Comparison of ENCODE assay signal across 18 mouse cellular contexts in the genomic region with DNA sequence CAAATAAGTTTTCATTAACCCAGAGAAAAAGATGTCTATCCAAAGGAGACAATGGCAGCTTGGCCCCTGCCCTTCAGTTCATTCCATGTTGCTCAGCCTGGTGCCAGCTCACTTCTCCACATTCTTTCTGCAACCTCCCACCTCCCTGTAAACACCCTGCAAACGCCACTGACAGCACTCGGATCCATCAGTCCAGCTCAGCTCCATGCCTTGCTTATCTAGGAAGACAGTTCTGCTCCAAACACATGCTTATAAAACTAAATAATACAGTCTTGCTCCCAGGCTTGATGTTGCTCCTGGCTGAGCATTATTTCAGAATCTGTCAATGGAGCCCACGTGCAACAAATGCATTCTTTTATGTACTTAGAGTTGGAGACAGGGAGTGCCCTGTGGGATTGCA. TPM values are rescaled to one million over a fixed set of nuclear protein-coding genes. Genes with fewer than 3 reads are reported as not detected.
DNase-seq lines count a peak whose midpoint lies in the region; ATAC-seq lines count a peak whose summit lies in the region.
"Had no signal": no experiment of that assay in that cellular context is flagged by ENCODE, and none has a peak within 500 bp of the region (broad histone marks: within the 10 kb centered on the region; RNA-seq: fewer than 3 reads in every experiment).

No protein-coding gene starts in this region.

- ATAC-seq in heart, embryonic 11.5 days (replicated peaks; ENCODE audit: insufficient number of reproducible peaks, low FRiP score, low TSS enrichment): no peak
- no peak for ATAC-seq in heart, embryonic 16.5 days (replicated peaks; ENCODE audit: extremely low read depth, insufficient read depth, low FRiP score)
- ATAC-seq in midbrain, embryonic 11.5 days (ENCODE audit: low FRiP score): no peak
- no peak for ATAC-seq in megakaryocyte progenitor cell, adult 5-6 weeks (replicated peaks; ENCODE audit: poor library complexity)
- ATAC-seq: intestine, postnatal 0 days; liver, embryonic 12.5 days; liver, postnatal 0 days; midbrain, embryonic 13.5 days had no signal

- H3K9ac ChIP-seq in heart, embryonic 11.5 days (ENCODE audit: low read depth, low read length): 0 out of 2 replicates have a peak overlapping the region, but pooled peaks have one; percentile 3
- peak overlapping the region; percentile 48; the same call in 1 of the 2 replicates for H3K9ac ChIP-seq in heart, embryonic 16.5 days (ENCODE audit: low read length)
- no peak overlapping the region for H3K9ac ChIP-seq in midbrain, embryonic 11.5 days (ENCODE audit: low read length)
- H3K9ac ChIP-seq: forebrain, postnatal 0 days; hindbrain, embryonic 13.5 days; liver, embryonic 12.5 days; liver, postnatal 0 days; midbrain, embryonic 13.5 days; neural tube, embryonic 13.5 days had no signal

- H3K27ac ChIP-seq in heart, embryonic 11.5 days (ENCODE audit: low read depth, low read length): peak overlapping the region; percentile 50; the same call in 1 of the 2 replicates
- peak overlapping the region; percentile 84 for H3K27ac ChIP-seq in heart, embryonic 16.5 days (ENCODE audit: low read length)
- H3K27ac ChIP-seq in midbrain, embryonic 11.5 days (ENCODE audit: low read depth, low read length): no peak overlapping the region
- H3K27ac ChIP-seq in midbrain, embryonic 10.5 days (replicated peaks): no peak overlapping the region
- H3K27ac ChIP-seq in limb, embryonic 10.5 days: 0 out of 2 replicates have a peak overlapping the region, but pooled peaks have one; percentile 1
- H3K27ac ChIP-seq: hindbrain, embryonic 13.5 days; left cerebral cortex, adult 2 months; liver, embryonic 12.5 days; midbrain, embryonic 13.5 days; neural tube, embryonic 13.5 days had no signal

- H3K4me1 ChIP-seq in heart, embryonic 11.5 days (ENCODE audit: control insufficient read depth, insufficient read depth, low read length): peaks cover 10% of the 10 kb centered on the region
- H3K4me1 ChIP-seq in heart, embryonic 16.5 days (ENCODE audit: control insufficient read depth, insufficient read depth, low read length): peaks cover 36% of the 10 kb centered on the region
- H3K4me1 ChIP-seq in midbrain, embryonic 11.5 days (ENCODE audit: control insufficient read depth, insufficient read depth, low read length): no peaks in the 10 kb centered on the region
- H3K4me1 ChIP-seq in midbrain, embryonic 10.5 days: no peaks in the 10 kb centered on the region
- H3K4me1 ChIP-seq in limb, embryonic 10.5 days: peaks cover 10% of the 10 kb centered on the region; the same call in 1 of the 2 replicates
- H3K4me1 ChIP-seq: hindbrain, embryonic 13.5 days; liver, embryonic 12.5 days; midbrain, embryonic 13.5 days; neural tube, embryonic 13.5 days had no signal

- H3K4me2 ChIP-seq in heart, embryonic 11.5 days: no peak overlapping the region
- no peak overlapping the region for H3K4me2 ChIP-seq in heart, embryonic 16.5 days (ENCODE audit: low read depth, low read length)
- no peak overlapping the region for H3K4me2 ChIP-seq in midbrain, embryonic 11.5 days
- H3K4me2 ChIP-seq: hindbrain, embryonic 13.5 days; liver, embryonic 12.5 days; midbrain, embryonic 13.5 days; neural tube, embryonic 13.5 days had no signal

- no peaks in the 10 kb centered on the region for H3K36me3 ChIP-seq in heart, embryonic 11.5 days (ENCODE audit: control insufficient read depth, insufficient read depth, low read length)
- no peaks in the 10 kb centered on the region for H3K36me3 ChIP-seq in heart, embryonic 16.5 days (ENCODE audit: control insufficient read depth, insufficient read depth)
- no peaks in the 10 kb centered on the region for H3K36me3 ChIP-seq in midbrain, embryonic 11.5 days (ENCODE audit: control insufficient read depth, insufficient read depth, low read length)
- H3K36me3 ChIP-seq in midbrain, embryonic 10.5 days: no peaks in the 10 kb centered on the region
- H3K36me3 ChIP-seq in limb, embryonic 10.5 days: no peaks in the 10 kb centered on the region
- H3K36me3 ChIP-seq: hindbrain, embryonic 13.5 days; liver, embryonic 12.5 days; midbrain, embryonic 13.5 days; neural tube, embryonic 13.5 days had no signal

- H3K27me3 ChIP-seq in heart, embryonic 11.5 days (ENCODE audit: control insufficient read depth, insufficient read depth, low read length): peaks cover 2% of the 10 kb centered on the region; the same call in 1 of the 2 replicates
- no peaks in the 10 kb centered on the region for H3K27me3 ChIP-seq in heart, embryonic 16.5 days (ENCODE audit: control insufficient read depth, insufficient read depth, low read length)
- H3K27me3 ChIP-seq in midbrain, embryonic 11.5 days (ENCODE audit: control insufficient read depth, insufficient read depth, low read length): no peaks in the 10 kb centered on the region
- H3K27me3 ChIP-seq in midbrain, embryonic 10.5 days (ENCODE audit: low read depth, poor library complexity, severe bottlenecking): no peaks in the 10 kb centered on the region
- H3K27me3 ChIP-seq in limb, embryonic 10.5 days (ENCODE audit: low read depth, poor library complexity, severe bottlenecking): no peaks in the 10 kb centered on the region
- H3K27me3 ChIP-seq: hindbrain, embryonic 13.5 days; midbrain, embryonic 13.5 days; neural tube, embryonic 13.5 days had no signal

- no peak for DNase-seq in heart, postnatal 10 days
- no peak for DNase-seq in heart, adult 8-10 months (ENCODE audit: low spot score)
- DNase-seq in midbrain, embryonic 11.5 days (ENCODE audit: low spot score, missing footprints): peak; percentile 59
- DNase-seq in midbrain, embryonic 10.5 days (ENCODE audit: low spot score): no peak
- no peak for DNase-seq in limb, embryonic 10.5 days (ENCODE audit: low spot score)
- DNase-seq: B cell, adult 2 months; liver, postnatal 0 days had no signal

- no peaks in the 10 kb centered on the region for H3K9me3 ChIP-seq in heart, embryonic 11.5 days (replicated peaks; ENCODE audit: control insufficient read depth, low read length)
- no peaks in the 10 kb centered on the region for H3K9me3 ChIP-seq in heart, embryonic 16.5 days (replicated peaks; ENCODE audit: control insufficient read depth, low read length)
- H3K9me3 ChIP-seq in midbrain, embryonic 11.5 days (ENCODE audit: control insufficient read depth, low read length): no peaks in the 10 kb centered on the region
- H3K9me3 ChIP-seq in midbrain, embryonic 10.5 days (replicated peaks): no peaks in the 10 kb centered on the region
- no peaks in the 10 kb centered on the region for H3K9me3 ChIP-seq in limb, embryonic 10.5 days (replicated peaks)
- H3K9me3 ChIP-seq: hindbrain, embryonic 13.5 days; liver, embryonic 12.5 days; midbrain, embryonic 13.5 days; neural tube, embryonic 13.5 days had no signal

- intact Hi-C loops in heart, postnatal 10 days (cut with DNase I): no loop called here

- 33% methylated on average over 3 of the region's 3 CpGs for WGBS in heart, embryonic 11.5 days (ENCODE audit: insufficient replicate concordance)
- WGBS in heart, embryonic 16.5 days: 23% methylated on average over 3 of the region's 3 CpGs
- WGBS in midbrain, embryonic 11.5 days: 54% methylated on average over 3 of the region's 3 CpGs
- 59% methylated on average over 3 of the region's 3 CpGs for WGBS in midbrain, embryonic 10.5 days
- 43% methylated on average over 3 of the region's 3 CpGs for WGBS in limb, embryonic 10.5 days

- H3K4me3 ChIP-seq in heart, embryonic 11.5 days (ENCODE audit: low read depth, low read length): no peak overlapping the region
- H3K4me3 ChIP-seq in heart, embryonic 16.5 days (ENCODE audit: low read length): no peak overlapping the region
- no peak overlapping the region for H3K4me3 ChIP-seq in midbrain, embryonic 11.5 days (ENCODE audit: low read depth, low read length)
- no peak overlapping the region for H3K4me3 ChIP-seq in midbrain, embryonic 10.5 days
- H3K4me3 ChIP-seq in limb, embryonic 10.5 days: no peak overlapping the region
- H3K4me3 ChIP-seq: erythroblast, embryonic 14.5 days; hindbrain, embryonic 13.5 days; left cerebral cortex, adult 2 months; liver, embryonic 12.5 days; midbrain, embryonic 13.5 days; neural tube, embryonic 13.5 days had no signal

RNA-seq across cellular contexts. Expression of a gene that starts 22.2 kb away (rescaled TPM):
- 106 and 111 TPM in 2 replicates for polyA plus RNA-seq in heart, embryonic 11.5 days (2014; fragmentation: Nextera tagmentation; extraction: Ambion mirVana)
- 100 to 1,000 TPM; 107 to 116 TPM for total RNA-seq in heart, postnatal 10 days (2021)
- polyA plus RNA-seq in heart, embryonic 16.5 days (2015; fragmentation: Nextera tagmentation; extraction: Ambion mirVana): 112 and 114 TPM in 2 replicates
- total RNA-seq in heart, adult 8-10 months (2022): 100 to 1,000 TPM in 3 of 4 experiments, 10 to 100 TPM in 1; 90.1 to 115 (median 111) TPM
- 70.5 and 77.9 TPM in 2 replicates for polyA plus RNA-seq in midbrain, embryonic 11.5 days (2014; fragmentation: Nextera tagmentation; extraction: Ambion mirVana)
- 49.4 and 63.5 TPM in 2 replicates for polyA plus RNA-seq in midbrain, embryonic 10.5 days (2016; fragmentation: Nextera tagmentation; extraction: Ambion mirVana)
- 50.3 and 53.7 TPM in 2 replicates for polyA plus RNA-seq in limb, embryonic 10.5 days (2016; fragmentation: Nextera tagmentation; extraction: Ambion mirVana)
- total RNA-seq in megakaryocyte progenitor cell, adult 5-6 weeks (2015): 23.8 and 29.8 TPM in 2 replicates
- 7.6 and 8.7 TPM in 2 replicates for total RNA-seq in megakaryocyte progenitor cell, adult 5-6 weeks (2017)

RNA-seq across cellular contexts. Expression of a gene that starts 29.9 kb away (rescaled TPM):
- polyA plus RNA-seq in heart, embryonic 11.5 days (2014; fragmentation: Nextera tagmentation; extraction: Ambion mirVana): 18.7 and 19.0 TPM in 2 replicates
- total RNA-seq in heart, postnatal 10 days (2021): 1 to 10 TPM; 4.4 to 7.0 TPM
- polyA plus RNA-seq in heart, embryonic 16.5 days (2015; fragmentation: Nextera tagmentation; extraction: Ambion mirVana): 16.5 and 19.4 TPM in 2 replicates
- 1 to 10 TPM; 2.6 to 4.2 (median 3.0) TPM for total RNA-seq in heart, adult 8-10 months (2022)
- 38.5 and 39.1 TPM in 2 replicates for polyA plus RNA-seq in midbrain, embryonic 11.5 days (2014; fragmentation: Nextera tagmentation; extraction: Ambion mirVana)
- polyA plus RNA-seq in midbrain, embryonic 10.5 days (2016; fragmentation: Nextera tagmentation; extraction: Ambion mirVana): 32.3 and 34.9 TPM in 2 replicates
- polyA plus RNA-seq in limb, embryonic 10.5 days (2016; fragmentation: Nextera tagmentation; extraction: Ambion mirVana): 25.6 and 27.0 TPM in 2 replicates
- 20.8 and 23.8 TPM in 2 replicates for total RNA-seq in megakaryocyte progenitor cell, adult 5-6 weeks (2015)
- total RNA-seq in megakaryocyte progenitor cell, adult 5-6 weeks (2017): 22.0 and 25.4 TPM in 2 replicates

Comparison
In these comparisons a context has a peak if more than half of its experiments do, and no peak if none do; other contexts are left out.
1. H3K27ac ChIP-seq: peak in heart, embryonic 11.5 days (single experiment), heart, embryonic 16.5 days (single experiment) and limb, embryonic 10.5 days (single experiment); none in midbrain, embryonic 11.5 days (single experiment) and midbrain, embryonic 10.5 days (single experiment).